Mouse (Mus musculus) myocyte (in vitro differentiated cells): ENCODE results near the gene Vps13d. TPM values are rescaled to one million over a fixed set of nuclear protein-coding genes. Genes with fewer than 3 reads are reported as not detected.

Source experiments
- H3K27me3 ChIP-seq: one replicate; pipeline ENCODE4 v1.6.1; 2011; ENCODE audit not compliant: control insufficient read depth, insufficient read depth, insufficient read length
- H3K36me3 ChIP-seq: one replicate; pipeline ENCODE4 v1.6.1; 2011; ENCODE audit not compliant: control insufficient read depth, insufficient read depth
- H3K4me2 ChIP-seq: one replicate; pipeline ENCODE4 v1.6.1; 2011; ENCODE audit warnings: low read depth, control low read depth
- H3K4me3 ChIP-seq: one replicate; pipeline ENCODE4 v1.5.1; 2011; ENCODE audit warnings: mild to moderate bottlenecking, control low read depth, moderate library complexity
- H3K79me2 ChIP-seq: one replicate; pipeline ENCODE4 v1.6.1; 2011; ENCODE audit not compliant: control insufficient read depth, insufficient read depth
- H3ac ChIP-seq: one replicate; pipeline ENCODE4 v1.6.1; 2011; ENCODE audit not compliant: control insufficient read depth, insufficient read length
- CEBPB ChIP-seq: IDR thresholded peaks from 2 replicates; pipeline ENCODE4 v1.6.1; 2011; ENCODE audit warnings: mild to moderate bottlenecking, moderate library complexity; ENCODE audit not compliant: poor library complexity, insufficient read depth, severe bottlenecking
- E2F4 ChIP-seq: IDR thresholded peaks from one replicate; pipeline ENCODE4 v1.6.1; 2011; ENCODE audit warnings: mild to moderate bottlenecking, control low read depth, moderate library complexity; ENCODE audit not compliant: insufficient read depth
- MAX ChIP-seq: IDR thresholded peaks from one replicate; pipeline ENCODE4 v1.6.1; 2011; ENCODE audit warnings: low read depth, mild to moderate bottlenecking, control low read depth
- MYOD1 ChIP-seq, 3 experiments: IDR thresholded peaks; one replicate each; pipeline ENCODE4 v1.6.1; 2011; ENCODE audit warnings: control low read depth in 2 of 3, low read depth in 2 of 3, mild to moderate bottlenecking in 2 of 3, moderate library complexity in 1 of 3; ENCODE audit not compliant: insufficient read length in 2 of 3, control insufficient read depth in 1 of 3
- MYOG ChIP-seq, 3 experiments: IDR thresholded peaks; one replicate each; pipeline ENCODE4 v1.6.1; 2011; ENCODE audit warnings: control low read depth in 2 of 3, low read depth in 2 of 3, mild to moderate bottlenecking in 2 of 3; ENCODE audit not compliant: insufficient read length in 2 of 3, control insufficient read depth in 1 of 3, insufficient read depth in 1 of 3
- POLR2A ChIP-seq: IDR thresholded peaks from one replicate; pipeline ENCODE4 v1.6.1; 2011; ENCODE audit warnings: low read depth, mild to moderate bottlenecking, control low read depth, moderate library complexity; ENCODE audit not compliant: insufficient read length
- POLR2AphosphoS2 ChIP-seq: IDR thresholded peaks from one replicate; pipeline ENCODE4 v1.6.1; 2011; ENCODE audit warnings: low read depth, control low read depth; ENCODE audit not compliant: insufficient read length
- REST ChIP-seq: IDR thresholded peaks from one replicate; pipeline ENCODE4 v1.6.1; 2011; ENCODE audit warnings: mild to moderate bottlenecking, control low read depth, moderate library complexity; ENCODE audit not compliant: insufficient read depth, insufficient read length
- SRF ChIP-seq: IDR thresholded peaks from one replicate; pipeline ENCODE4 v1.6.1; 2011; ENCODE audit warnings: low read depth; ENCODE audit not compliant: control insufficient read depth, insufficient read length
- TCF12 ChIP-seq: IDR thresholded peaks from one replicate; pipeline ENCODE4 v1.6.1; 2011; ENCODE audit warnings: mild to moderate bottlenecking, control low read depth; ENCODE audit not compliant: poor library complexity, insufficient read depth, severe bottlenecking
- TCF3 ChIP-seq: IDR thresholded peaks from one replicate; pipeline ENCODE4 v1.6.1; 2011; ENCODE audit warnings: low read depth, control low read depth; ENCODE audit not compliant: insufficient read length
- USF1 ChIP-seq: IDR thresholded peaks from one replicate; pipeline ENCODE4 v1.6.1; 2011; ENCODE audit warnings: low read depth, mild to moderate bottlenecking, control low read depth, moderate library complexity
- polyA plus RNA-seq: library from polyadenylated mRNA; unstranded; fragments of >200 nt; fragmentation: generic; extraction: Trizol; gene quantifications from one replicate; pipeline ENCODE4 v1.2.1, GENCODE M21; 2012; ENCODE audit warnings: missing spikeins

Gene Vps13d
- polyA plus RNA-seq, 1 experiment = 20.0 TPM

GRCm38 (mm10) chr4:145103617-145104016 lies 91.2 kb downstream of the Vps13d start:
- no peak for TF ChIP-seq E2F4
- no peak for TF ChIP-seq MAX
- TF ChIP-seq USF1 = no peak
- no peak for TF ChIP-seq TCF12
- no peak for TF ChIP-seq POLR2AphosphoS2
- TF ChIP-seq REST = no peak
- TF ChIP-seq MYOG (IDR thresholded peaks at IDR 0.05; ENCODE audit: control insufficient read depth in 1 of 3, insufficient read depth in 1 of 3, insufficient read length in 2 of 3, low read depth in 2 of 3) = no peak
- H3K36me3 ChIP-seq = peaks cover 47% of the 10 kb centered on the region

GRCm38 (mm10) chr4:145101823-145102718 lies 92.7 kb downstream of the Vps13d start:
- no peak for TF ChIP-seq TCF3
- no peak for TF ChIP-seq POLR2A
- TF ChIP-seq CEBPB = no peak
- no peak for TF ChIP-seq MYOG (IDR thresholded peaks at IDR 0.05; ENCODE audit: control insufficient read depth in 1 of 3, insufficient read depth in 1 of 3, insufficient read length in 2 of 3, low read depth in 2 of 3)
- TF ChIP-seq USF1 = no peak
- no peak for TF ChIP-seq MAX
- TF ChIP-seq POLR2AphosphoS2 = no peak
- TF ChIP-seq REST = no peak
- no peak for TF ChIP-seq SRF
- no peak for TF ChIP-seq E2F4
- no peak for TF ChIP-seq MYOD1 (IDR thresholded peaks at IDR 0.05; ENCODE audit: control insufficient read depth in 1 of 3, insufficient read length in 2 of 3, low read depth in 2 of 3)
- TF ChIP-seq TCF12 = no peak
- peaks cover 57% of the 10 kb centered on the region for H3K36me3 ChIP-seq
- no peaks in the 10 kb centered on the region for H3K27me3 ChIP-seq
- H3K4me2 ChIP-seq = no peak overlapping the region
- no peak overlapping the region for H3K4me3 ChIP-seq
- H3ac ChIP-seq = no peak overlapping the region
- no peaks in the 10 kb centered on the region for H3K79me2 ChIP-seq

More at GRCm38 (mm10) chr4:145103617-145104016, 91.2 kb downstream of the Vps13d start:
- H3K4me2 ChIP-seq = no peak overlapping the region
- H3K79me2 ChIP-seq = no peaks in the 10 kb centered on the region
- no peak overlapping the region for H3K4me3 ChIP-seq
- H3ac ChIP-seq = no peak overlapping the region
- H3K27me3 ChIP-seq = no peaks in the 10 kb centered on the region

- TF ChIP-seq POLR2A = no peak
- no peak for TF ChIP-seq REST
- no peak for TF ChIP-seq MAX
- no peak for TF ChIP-seq SRF
- no peak for TF ChIP-seq POLR2AphosphoS2
- no peak for TF ChIP-seq E2F4
- TF ChIP-seq USF1 = no peak
- TF ChIP-seq TCF3 = no peak
- no peak for TF ChIP-seq MYOD1 (IDR thresholded peaks at IDR 0.05; ENCODE audit: control insufficient read depth in 1 of 3, insufficient read length in 2 of 3, low read depth in 2 of 3)
- TF ChIP-seq TCF12 = no peak
- TF ChIP-seq MYOG (IDR thresholded peaks at IDR 0.05; ENCODE audit: control insufficient read depth in 1 of 3, insufficient read depth in 1 of 3, insufficient read length in 2 of 3, low read depth in 2 of 3) = no peak
- no peak for TF ChIP-seq CEBPB
- Histone ChIP-seq H3K36me3 (peaks cover 53% of the 10 kb centered on the region), H3K79me2 (no peaks in the 10 kb centered on the region), H3K27me3 (no peaks in the 10 kb centered on the region), H3K4me3 (no peak overlapping the region), H3K4me2 (no peak overlapping the region), H3ac (no peak overlapping the region)
Measured at GRCm38 (mm10) chr4:145099853-145100252, 95.0 kb downstream of the Vps13d start.

GRCm38 (mm10) chr4:145099344-145099743 lies 95.5 kb downstream of the Vps13d start:
- H3K27me3 ChIP-seq = no peaks in the 10 kb centered on the region
- no peaks in the 10 kb centered on the region for H3K79me2 ChIP-seq
- H3K4me3 ChIP-seq = no peak overlapping the region
- peaks cover 53% of the 10 kb centered on the region for H3K36me3 ChIP-seq
- H3ac ChIP-seq = no peak overlapping the region
- no peak overlapping the region for H3K4me2 ChIP-seq
- no peak for TF ChIP-seq MYOG (IDR thresholded peaks at IDR 0.05; ENCODE audit: control insufficient read depth in 1 of 3, insufficient read depth in 1 of 3, insufficient read length in 2 of 3, low read depth in 2 of 3)
- TF ChIP-seq MAX = no peak
- no peak for TF ChIP-seq REST
- TF ChIP-seq USF1 = no peak
- TF ChIP-seq E2F4 = no peak
- no peak for TF ChIP-seq MYOD1 (IDR thresholded peaks at IDR 0.05; ENCODE audit: control insufficient read depth in 1 of 3, insufficient read length in 2 of 3, low read depth in 2 of 3)
- no peak for TF ChIP-seq TCF12
- no peak for TF ChIP-seq TCF3
- TF ChIP-seq CEBPB = no peak
- TF ChIP-seq SRF = no peak
- no peak for TF ChIP-seq POLR2AphosphoS2
- TF ChIP-seq POLR2A = no peak
